Mouse (Mus musculus): Measurements from ENCODE around the gene Tmem19.

Tmem19 gene

GRCm38 (mm10) chr10:115350810-115351397, 11.4 kb downstream of the Tmem19 start:
- in situ Hi-C loops (cut with MboI; ENCODE audit: low pct_unique_long_range_greater_than_20kb in 1 of 2, low sequenced_read_pairs in 2 of 2, unreplicated experiment in 1 of 2), result no loop called here

- in situ Hi-C loops (cut with MboI; ENCODE audit: low pct_unique_long_range_greater_than_20kb in 1 of 2, low sequenced_read_pairs in 2 of 2, unreplicated experiment in 1 of 2), result loop anchor here in 1 of 2 experiments (25.0 kb wide), 1 partner anchor 263 kb away; no protein-coding TSS in a partner anchor
Observed at GRCm38 (mm10) chr10:115349509-115349908, 12.8 kb downstream of the Tmem19 start.

GRCm38 (mm10) chr10:115349029-115349428, 13.3 kb downstream of the Tmem19 start:
- in situ Hi-C loops (cut with MboI; ENCODE audit: low pct_unique_long_range_greater_than_20kb in 1 of 2, low sequenced_read_pairs in 2 of 2, unreplicated experiment in 1 of 2), result loop anchor here in 1 of 2 experiments (25.0 kb wide), 1 partner anchor 263 kb away; no protein-coding TSS in a partner anchor

GRCm38 (mm10) chr10:115348131-115348530, 14.2 kb downstream of the Tmem19 start:
- in situ Hi-C loops (cut with MboI; ENCODE audit: low pct_unique_long_range_greater_than_20kb in 1 of 2, low sequenced_read_pairs in 2 of 2, unreplicated experiment in 1 of 2), result loop anchor here in 1 of 2 experiments (25.0 kb wide), 1 partner anchor 264 kb away; no protein-coding TSS in a partner anchor

GRCm38 (mm10) chr10:115346444-115346843, 15.9 kb downstream of the Tmem19 start:
- in situ Hi-C loops (cut with MboI; ENCODE audit: low pct_unique_long_range_greater_than_20kb in 1 of 2, low sequenced_read_pairs in 2 of 2, unreplicated experiment in 1 of 2), result loop anchor here in 1 of 2 experiments (25.0 kb wide), 1 partner anchor 266 kb away; no protein-coding TSS in a partner anchor

- in situ Hi-C loops (cut with MboI; ENCODE audit: low pct_unique_long_range_greater_than_20kb in 1 of 2, low sequenced_read_pairs in 2 of 2, unreplicated experiment in 1 of 2), result loop anchor here in 1 of 2 experiments (25.0 kb wide), 1 partner anchor 269 kb away; no protein-coding TSS in a partner anchor
Observed at GRCm38 (mm10) chr10:115342771-115343425, 19.4 kb downstream of the Tmem19 start.

- in situ Hi-C loops (cut with MboI; ENCODE audit: low pct_unique_long_range_greater_than_20kb in 1 of 2, low sequenced_read_pairs in 2 of 2, unreplicated experiment in 1 of 2), result loop anchor here in 1 of 2 experiments (25.0 kb wide), 1 partner anchor 272 kb away; no protein-coding TSS in a partner anchor
Observed at GRCm38 (mm10) chr10:115339820-115340328, 22.4 kb downstream of the Tmem19 start.

GRCm38 (mm10) chr10:115336901-115337300, 25.4 kb downstream of the Tmem19 start:
- in situ Hi-C loops (cut with MboI; ENCODE audit: low pct_unique_long_range_greater_than_20kb in 1 of 2, low sequenced_read_pairs in 2 of 2, unreplicated experiment in 1 of 2), result loop anchor here in 1 of 2 experiments (25.0 kb wide), 1 partner anchor 275 kb away; no protein-coding TSS in a partner anchor

GRCm38 (mm10) chr10:115333528-115333927, 28.8 kb downstream of the Tmem19 start:
- in situ Hi-C loops (cut with MboI; ENCODE audit: low pct_unique_long_range_greater_than_20kb in 1 of 2, low sequenced_read_pairs in 2 of 2, unreplicated experiment in 1 of 2), result loop anchor here in 1 of 2 experiments (25.0 kb wide), 1 partner anchor 279 kb away; no protein-coding TSS in a partner anchor

GRCm38 (mm10) chr10:115332997-115333396, 29.3 kb downstream of the Tmem19 start:
- in situ Hi-C loops (cut with MboI; ENCODE audit: low pct_unique_long_range_greater_than_20kb in 1 of 2, low sequenced_read_pairs in 2 of 2, unreplicated experiment in 1 of 2), result loop anchor here in 1 of 2 experiments (25.0 kb wide), 1 partner anchor 279 kb away; no protein-coding TSS in a partner anchor

GRCm38 (mm10) chr10:115332420-115332952, 29.8 kb downstream of the Tmem19 start:
- in situ Hi-C loops (cut with MboI; ENCODE audit: low pct_unique_long_range_greater_than_20kb in 1 of 2, low sequenced_read_pairs in 2 of 2, unreplicated experiment in 1 of 2), result loop anchor here in 1 of 2 experiments (25.0 kb wide), 1 partner anchor 280 kb away; no protein-coding TSS in a partner anchor

- in situ Hi-C loops (cut with MboI; ENCODE audit: low pct_unique_long_range_greater_than_20kb in 1 of 2, low sequenced_read_pairs in 2 of 2, unreplicated experiment in 1 of 2), result loop anchor here in 1 of 2 experiments (25.0 kb wide), 1 partner anchor 283 kb away; no protein-coding TSS in a partner anchor
Observed at GRCm38 (mm10) chr10:115329010-115329530, 33.2 kb downstream of the Tmem19 start.

- in situ Hi-C loops (cut with MboI; ENCODE audit: low pct_unique_long_range_greater_than_20kb in 1 of 2, low sequenced_read_pairs in 2 of 2, unreplicated experiment in 1 of 2), result loop anchor here in 1 of 2 experiments (25.0 kb wide), 1 partner anchor 284 kb away; no protein-coding TSS in a partner anchor
Observed at GRCm38 (mm10) chr10:115328514-115328913, 33.8 kb downstream of the Tmem19 start.

GRCm38 (mm10) chr10:115323295-115323694, 39.0 kb downstream of the Tmem19 start:
- in situ Hi-C loops (cut with MboI; ENCODE audit: low pct_unique_long_range_greater_than_20kb in 1 of 2, low sequenced_read_pairs in 2 of 2, unreplicated experiment in 1 of 2), result no loop called here

- in situ Hi-C loops (cut with MboI; ENCODE audit: low pct_unique_long_range_greater_than_20kb in 1 of 2, low sequenced_read_pairs in 2 of 2, unreplicated experiment in 1 of 2), result no loop called here
Observed at GRCm38 (mm10) chr10:115321317-115322035, 40.8 kb downstream of the Tmem19 start.

- in situ Hi-C loops (cut with MboI; ENCODE audit: low pct_unique_long_range_greater_than_20kb in 1 of 2, low sequenced_read_pairs in 2 of 2, unreplicated experiment in 1 of 2), result loop anchor here in 1 of 2 experiments (10.0 kb wide), 1 partner anchor 124 kb away; no protein-coding TSS in a partner anchor
Observed at GRCm38 (mm10) chr10:115318388-115318787, 43.9 kb downstream of the Tmem19 start.

GRCm38 (mm10) chr10:115316313-115316712, 46.0 kb downstream of the Tmem19 start:
- in situ Hi-C loops (cut with MboI; ENCODE audit: low pct_unique_long_range_greater_than_20kb in 1 of 2, low sequenced_read_pairs in 2 of 2, unreplicated experiment in 1 of 2), result loop anchor here in 1 of 2 experiments (10.0 kb wide), 1 partner anchor 122 kb away; no protein-coding TSS in a partner anchor

Data from mouse embryonic stem cell (cell line).